Mouse (Mus musculus): ENCODE measurements around the gene Gabarapl2. TPM values are rescaled to one million over a fixed set of nuclear protein-coding genes. Genes with fewer than 3 reads are reported as not detected.

Gene Gabarapl2
- 154 TPM for polyA plus RNA-seq (2014; fragmentation: Illumina TruSeq; extraction: RNeasy Lipid Tissue Mini Kit (QIAGEN cat#74804); ENCODE audit: low replicate concordance)

DNA sequence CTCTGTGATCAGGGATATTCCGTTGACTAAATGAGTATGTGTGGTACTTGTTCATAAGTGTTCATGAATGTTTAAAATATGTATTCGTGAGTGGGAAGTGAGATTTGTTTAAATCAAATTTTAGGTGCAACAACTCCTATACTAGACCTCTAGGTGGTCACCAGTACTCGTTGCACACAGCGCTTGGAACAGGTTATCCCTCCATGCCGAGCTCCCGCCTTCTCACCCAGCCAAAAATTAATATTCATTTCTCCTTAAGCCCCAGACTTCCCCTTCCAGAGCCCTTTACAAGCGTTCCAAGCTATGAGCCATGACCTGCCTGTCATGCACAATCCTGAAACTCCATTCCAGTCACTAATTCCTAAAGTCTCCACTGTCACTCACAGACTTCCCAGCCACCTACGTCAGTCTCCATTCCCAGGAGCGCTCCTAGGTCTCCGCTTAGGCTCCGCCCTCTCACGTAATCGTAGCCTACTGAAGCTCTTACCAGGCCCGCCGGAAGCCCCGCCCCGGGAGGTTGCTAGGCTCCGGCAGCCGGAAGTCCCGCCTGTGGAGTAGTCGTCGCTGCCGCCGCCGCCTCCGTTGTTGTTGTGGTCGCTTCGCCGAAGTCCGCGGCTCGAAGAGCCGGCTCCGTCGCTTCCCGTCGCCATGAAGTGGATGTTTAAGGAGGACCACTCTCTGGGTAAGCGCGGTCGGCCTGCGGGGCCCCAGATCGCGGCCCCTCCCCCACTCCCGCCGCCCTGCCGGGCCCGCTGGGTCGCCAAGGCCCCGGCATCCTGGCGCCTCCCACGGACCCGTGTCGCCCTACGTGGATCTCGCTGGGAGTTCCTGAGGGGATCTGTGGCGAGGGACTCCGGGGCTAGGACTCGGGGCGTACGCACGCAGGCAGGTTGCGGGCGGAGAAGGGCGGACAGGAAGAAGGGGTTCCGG, at the start of gene Gabarapl2:
Gene Gabarapl2 (plus strand): TSS at position 533 of the 930 bp plus-strand sequence.

DNA sequence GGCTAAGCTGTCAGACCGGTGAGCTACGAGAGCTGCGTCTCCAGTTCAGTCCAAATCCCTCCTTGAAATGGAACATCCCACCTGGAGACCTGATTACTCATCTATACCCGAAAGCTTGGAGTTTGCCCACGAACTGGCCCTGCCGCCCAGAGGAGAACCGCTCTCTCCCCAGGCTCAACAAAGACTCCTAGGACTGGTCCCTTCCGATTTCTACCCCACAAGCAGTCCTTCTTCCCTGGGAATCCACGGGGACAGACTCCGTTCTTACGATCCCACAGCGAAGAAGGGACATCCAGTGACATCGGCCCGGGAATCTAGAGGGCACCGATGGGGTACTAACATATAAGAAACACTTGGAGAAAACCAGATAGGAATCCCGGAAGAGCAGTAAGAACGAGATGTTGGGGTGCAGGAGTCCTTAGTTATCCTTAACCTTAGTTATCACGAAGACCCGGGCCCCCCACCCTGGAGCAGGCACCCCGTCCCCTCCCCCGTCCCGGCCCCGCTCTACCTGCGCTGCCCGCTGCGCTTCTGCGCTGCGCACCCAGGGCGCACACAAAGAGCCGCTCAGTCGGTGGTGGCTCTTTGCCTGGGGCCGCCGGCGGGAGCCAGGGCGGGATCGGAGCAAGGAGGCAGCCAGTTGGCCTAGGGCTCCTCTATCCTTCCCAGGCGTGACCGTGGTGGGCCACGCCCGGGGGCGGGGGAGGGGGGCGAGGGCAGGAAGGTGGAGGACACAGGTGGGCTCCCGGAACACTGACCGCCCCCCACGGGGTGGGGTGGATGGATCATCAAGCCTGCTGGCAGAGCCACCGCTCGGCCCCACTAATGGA, 30.7 kb upstream of the Gabarapl2 start, which contains the start of gene Chst5:
Gene Chst5 (minus strand): TSS at position 827 of the 830 bp plus-strand sequence.

DNA sequence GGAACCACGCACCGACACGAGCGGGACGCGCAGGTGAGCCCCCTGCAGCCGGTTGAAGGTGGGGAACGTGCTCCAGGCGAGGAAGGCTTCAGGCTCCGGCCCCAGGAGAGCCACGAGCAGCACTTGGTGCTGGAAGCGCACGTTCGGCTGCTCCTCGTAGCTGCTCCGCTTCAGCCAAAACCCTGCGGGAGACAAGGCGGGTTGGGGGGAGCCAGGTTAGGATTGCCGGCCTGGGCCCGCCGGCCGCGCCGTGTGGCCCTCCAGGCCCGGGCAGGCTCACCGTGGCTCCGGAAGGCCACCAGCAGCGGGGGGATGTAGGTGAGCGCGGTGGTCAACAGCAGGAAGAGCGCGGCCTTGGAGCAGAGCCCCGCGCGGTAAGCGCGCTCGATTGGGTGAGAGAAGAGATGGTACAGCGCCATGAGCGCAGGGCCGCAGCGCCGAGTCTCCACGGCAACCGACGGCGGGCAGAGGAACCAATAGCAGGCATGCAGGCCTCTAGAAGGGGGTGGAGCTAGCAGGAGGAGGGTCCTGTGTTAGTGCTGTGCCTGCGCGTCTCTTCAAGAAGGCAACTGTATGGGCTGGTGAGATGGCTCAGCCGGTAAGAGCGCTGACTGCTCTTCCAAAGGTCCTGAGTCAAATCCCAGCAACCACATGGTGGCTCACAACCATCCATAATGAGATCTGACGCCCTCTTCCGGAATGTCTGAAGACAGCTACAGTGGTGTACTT, 7.0 kb upstream of the Gabarapl2 start, which contains the start of gene Tmem231:
Gene Tmem231 (minus strand): TSS at position 534 of the 729 bp plus-strand sequence.

DNA sequence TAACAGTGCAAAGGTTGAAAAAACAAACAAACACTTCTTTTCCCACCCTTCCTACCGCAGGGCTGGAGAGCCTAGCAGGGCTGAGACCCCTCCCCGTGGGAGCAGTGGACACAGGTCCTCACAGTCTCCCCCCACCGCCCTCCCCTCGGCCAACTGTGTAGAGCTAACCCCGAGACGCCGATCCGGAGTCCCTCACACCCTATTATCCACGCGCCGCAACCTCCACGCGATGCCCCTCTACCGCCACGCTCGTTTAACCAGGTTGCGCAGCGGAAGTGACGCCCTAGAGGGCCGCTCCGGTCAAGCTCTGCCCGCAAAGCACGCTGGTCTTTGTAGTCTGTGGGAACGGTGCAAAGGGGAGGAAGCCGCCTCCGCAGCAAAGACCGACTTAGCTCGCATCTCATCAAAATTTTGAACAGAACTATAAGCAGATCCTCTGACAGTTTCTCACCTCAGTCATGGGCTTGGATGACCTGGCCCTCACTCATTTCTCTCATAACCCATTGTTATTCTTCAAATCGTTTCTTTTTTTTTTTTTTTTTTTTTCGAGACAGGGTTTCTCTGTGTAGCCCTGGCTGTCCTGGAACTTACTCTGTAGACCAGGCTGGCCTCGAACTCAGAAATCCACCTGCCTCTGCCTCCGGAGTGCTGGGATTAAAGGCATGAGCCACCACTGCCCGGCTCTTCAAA, 51.7 kb downstream of the Gabarapl2 start, which contains the start of gene Adat1:
Gene Adat1 (minus strand): TSS at position 290 of the 690 bp plus-strand sequence.

Other genes starting within 250 kb of the Gabarapl2 start
- gene Ctrb1, start 249.7 kb upstream of the Gabarapl2 start, polyA plus RNA-seq (2014; fragmentation: Illumina TruSeq; extraction: RNeasy Lipid Tissue Mini Kit (QIAGEN cat#74804); ENCODE audit: low replicate concordance) = 21.4 TPM
- 0.67 TPM for gene Bcar1, start 196.9 kb upstream of the Gabarapl2 start, polyA plus RNA-seq (2014; fragmentation: Illumina TruSeq; extraction: RNeasy Lipid Tissue Mini Kit (QIAGEN cat#74804); ENCODE audit: low replicate concordance)
- 59.6 TPM for gene Cfdp1, start 86.4 kb upstream of the Gabarapl2 start, polyA plus RNA-seq (2014; fragmentation: Illumina TruSeq; extraction: RNeasy Lipid Tissue Mini Kit (QIAGEN cat#74804); ENCODE audit: low replicate concordance)
- 41.7 TPM for gene Tmem170, start 64.0 kb upstream of the Gabarapl2 start, polyA plus RNA-seq (2014; fragmentation: Illumina TruSeq; extraction: RNeasy Lipid Tissue Mini Kit (QIAGEN cat#74804); ENCODE audit: low replicate concordance)
- gene Chst5, start 30.3 kb upstream of the Gabarapl2 start, polyA plus RNA-seq (2014; fragmentation: Illumina TruSeq; extraction: RNeasy Lipid Tissue Mini Kit (QIAGEN cat#74804); ENCODE audit: low replicate concordance) = not detected
- gene Tmem231, start 6.8 kb upstream of the Gabarapl2 start, polyA plus RNA-seq (2014; fragmentation: Illumina TruSeq; extraction: RNeasy Lipid Tissue Mini Kit (QIAGEN cat#74804); ENCODE audit: low replicate concordance) = 0.52 TPM
- gene Adat1, start 51.6 kb downstream of the Gabarapl2 start, polyA plus RNA-seq (2014; fragmentation: Illumina TruSeq; extraction: RNeasy Lipid Tissue Mini Kit (QIAGEN cat#74804); ENCODE audit: low replicate concordance) = 1.2 TPM
- 16.3 TPM for gene Kars, start 70.6 kb downstream of the Gabarapl2 start, polyA plus RNA-seq (2014; fragmentation: Illumina TruSeq; extraction: RNeasy Lipid Tissue Mini Kit (QIAGEN cat#74804); ENCODE audit: low replicate concordance)
- 12.1 TPM for gene Terf2ip, start 70.7 kb downstream of the Gabarapl2 start, polyA plus RNA-seq (2014; fragmentation: Illumina TruSeq; extraction: RNeasy Lipid Tissue Mini Kit (QIAGEN cat#74804); ENCODE audit: low replicate concordance)
- gene Gm6793, start 74.3 kb downstream of the Gabarapl2 start, polyA plus RNA-seq (2014; fragmentation: Illumina TruSeq; extraction: RNeasy Lipid Tissue Mini Kit (QIAGEN cat#74804); ENCODE audit: low replicate concordance) = 2.2 TPM